Mouse (Mus musculus) liver, adult (tissue): ENCODE results near the gene Zfp568.

ENCODE experiments used
- GATA4 ChIP-seq: IDR thresholded peaks from 2 replicates; pipeline ENCODE4 v1.6.1; 2014; ENCODE audit warnings: mild to moderate bottlenecking, low read length; ENCODE audit not compliant: insufficient replicate concordance

The Zfp568 gene

DNA sequence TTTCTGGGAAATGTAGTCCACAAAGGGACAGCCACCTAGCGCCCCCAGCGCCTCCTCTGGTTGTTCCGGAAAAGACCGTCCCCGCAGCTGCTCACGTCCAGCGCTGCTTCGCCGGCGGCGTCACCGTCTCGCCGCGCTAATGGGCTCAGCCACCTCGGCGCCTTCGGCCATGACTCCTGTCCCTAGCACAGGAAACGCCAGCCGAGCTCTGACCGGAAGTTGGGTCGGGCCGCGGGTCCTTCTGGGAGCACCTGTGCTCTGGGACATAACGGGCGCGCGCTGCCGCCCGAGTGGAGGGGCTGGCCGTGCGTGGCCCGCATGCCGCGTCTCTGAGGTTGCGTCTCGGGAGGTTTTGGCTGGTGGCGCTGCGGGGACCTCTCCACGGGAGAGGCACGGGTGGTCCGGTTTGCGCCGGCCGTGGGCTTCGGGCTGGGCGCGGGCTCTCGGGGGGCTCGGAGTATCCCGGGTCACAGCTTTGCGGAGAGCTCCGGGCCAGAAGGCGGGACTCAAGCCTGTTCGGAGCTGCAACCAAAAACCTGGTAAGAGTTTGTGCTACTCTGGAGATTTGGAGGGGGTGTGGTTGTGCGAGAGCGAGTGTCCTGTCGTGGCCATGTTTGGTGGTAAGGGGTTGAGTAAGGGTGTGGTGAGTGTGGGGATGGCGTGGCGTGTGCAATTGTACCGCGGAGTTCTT, at the start of gene Zfp568:
Gene Zfp568 (plus strand): TSS at position 266 of the 691 bp plus-strand sequence.
- TF ChIP-seq GATA4 = no peak

DNA sequence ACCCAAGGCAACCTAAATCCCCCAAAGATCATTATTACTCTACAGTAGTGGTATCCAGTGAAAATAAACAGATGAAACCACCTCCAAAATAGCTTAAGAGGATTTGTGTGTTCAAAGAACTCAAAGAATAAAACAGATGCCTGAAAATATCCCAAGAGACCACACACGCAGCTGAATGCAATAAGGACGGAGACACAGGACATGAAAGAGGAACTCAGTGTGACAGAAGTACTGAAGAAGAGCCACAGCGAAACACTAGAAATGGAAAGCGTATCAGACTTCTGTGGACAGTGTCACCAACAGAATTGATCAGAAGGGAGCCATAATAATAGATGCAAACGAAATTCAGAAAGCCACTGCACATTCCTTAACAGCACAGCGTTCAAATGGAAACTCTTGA, 44.9 kb upstream of the Zfp568 start:
- no peak for TF ChIP-seq GATA4

DNA sequence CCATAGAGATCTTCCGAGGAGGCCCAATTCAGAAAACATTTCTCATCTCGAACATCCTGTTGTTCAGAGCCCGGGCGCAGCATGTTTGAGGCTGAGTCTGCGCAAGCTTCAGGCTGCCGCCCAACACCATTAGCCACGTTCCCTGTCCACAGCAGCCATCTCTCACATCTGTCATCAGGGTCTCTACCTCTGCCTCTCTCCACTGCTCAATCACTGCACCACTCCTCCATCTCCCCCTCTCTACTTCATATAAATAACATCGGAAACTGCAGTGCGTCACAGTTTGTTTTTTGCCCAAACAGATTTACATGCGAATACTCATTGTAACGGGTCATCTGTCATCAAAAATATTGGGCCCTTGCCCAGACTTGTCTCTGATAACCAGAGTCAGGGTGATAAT, 42.7 kb upstream of the Zfp568 start:
- 0 out of 2 replicates have a peak, but pooled peaks have one; percentile 2 for TF ChIP-seq GATA4

DNA sequence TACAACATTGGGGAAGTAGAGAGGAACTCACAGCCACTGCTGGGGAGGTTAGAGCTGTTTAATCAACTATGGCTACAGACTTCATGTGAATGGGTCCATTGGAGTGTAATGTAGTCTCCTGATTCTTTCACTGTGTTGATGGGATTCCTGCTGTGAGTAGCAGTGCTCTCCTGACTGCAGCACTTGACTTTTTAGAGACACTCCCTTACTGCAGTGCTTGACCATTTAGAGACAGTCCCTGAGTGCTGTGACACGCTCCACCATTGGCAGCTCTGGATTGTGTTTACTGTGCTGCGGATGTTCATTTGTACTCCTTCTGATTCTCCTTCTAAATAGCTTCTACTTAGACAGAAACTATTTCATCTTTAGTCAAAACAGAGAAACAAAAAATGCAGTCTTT, 41.0 kb upstream of the Zfp568 start:
- no peak for TF ChIP-seq GATA4

DNA sequence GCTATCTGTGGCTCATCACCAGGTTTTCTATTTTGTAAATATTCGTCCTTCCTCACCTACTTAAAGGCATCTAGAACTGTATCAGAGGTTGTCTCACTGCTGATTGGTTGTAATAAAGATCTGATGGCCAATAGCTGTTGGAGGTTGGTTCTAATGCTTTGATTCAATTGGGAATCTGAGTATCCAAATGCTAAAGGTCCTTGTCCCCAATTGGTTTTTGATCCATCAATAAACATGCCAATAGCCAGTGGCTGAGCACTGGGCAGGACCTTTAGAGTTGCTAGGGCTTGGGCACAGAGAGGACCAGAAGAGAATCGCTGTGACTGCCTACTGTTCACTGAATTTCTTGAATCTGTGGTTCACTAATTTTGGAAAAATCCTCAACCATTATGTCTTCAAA, 40.0 kb upstream of the Zfp568 start:
- no peak for TF ChIP-seq GATA4

DNA sequence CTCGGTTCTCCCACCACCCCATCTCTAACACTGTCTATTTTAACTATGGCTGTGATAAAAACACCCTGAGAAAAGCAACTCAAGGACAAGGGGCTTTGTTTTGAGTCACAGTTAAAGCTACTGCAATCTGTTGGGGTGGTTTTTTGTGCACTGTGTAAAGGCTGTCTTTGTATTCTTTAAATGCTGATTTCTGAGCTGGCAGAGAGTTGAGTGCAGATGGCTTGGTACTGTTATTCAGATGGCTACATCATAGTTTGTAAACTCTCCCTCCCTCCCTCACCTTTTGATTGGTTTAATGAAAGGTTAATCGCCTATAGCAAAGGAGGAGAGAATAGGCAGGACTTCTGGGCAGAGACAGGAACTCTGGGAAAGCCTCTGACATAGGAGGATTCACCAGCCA, 39.6 kb upstream of the Zfp568 start:
- no peak for TF ChIP-seq GATA4

DNA sequence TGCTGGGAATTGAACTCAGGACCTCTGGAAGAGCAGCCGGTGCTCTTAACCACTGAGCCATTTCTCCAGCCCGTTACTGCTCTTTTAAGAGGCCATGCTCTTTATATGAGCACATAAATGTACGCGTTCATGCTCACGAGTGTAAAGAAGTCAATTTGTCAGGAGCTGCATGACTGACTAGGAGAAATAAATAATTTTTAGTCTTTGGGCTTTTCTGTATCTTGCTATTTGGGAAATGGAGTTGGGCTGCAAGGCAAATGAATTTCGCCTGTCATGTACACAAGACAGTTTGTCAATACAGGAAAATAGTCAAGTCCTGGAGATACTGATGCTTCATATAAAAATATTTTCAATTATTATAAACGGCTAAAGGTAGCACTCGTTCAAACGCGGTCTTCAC, 30.7 kb upstream of the Zfp568 start:
- no peak for TF ChIP-seq GATA4

DNA sequence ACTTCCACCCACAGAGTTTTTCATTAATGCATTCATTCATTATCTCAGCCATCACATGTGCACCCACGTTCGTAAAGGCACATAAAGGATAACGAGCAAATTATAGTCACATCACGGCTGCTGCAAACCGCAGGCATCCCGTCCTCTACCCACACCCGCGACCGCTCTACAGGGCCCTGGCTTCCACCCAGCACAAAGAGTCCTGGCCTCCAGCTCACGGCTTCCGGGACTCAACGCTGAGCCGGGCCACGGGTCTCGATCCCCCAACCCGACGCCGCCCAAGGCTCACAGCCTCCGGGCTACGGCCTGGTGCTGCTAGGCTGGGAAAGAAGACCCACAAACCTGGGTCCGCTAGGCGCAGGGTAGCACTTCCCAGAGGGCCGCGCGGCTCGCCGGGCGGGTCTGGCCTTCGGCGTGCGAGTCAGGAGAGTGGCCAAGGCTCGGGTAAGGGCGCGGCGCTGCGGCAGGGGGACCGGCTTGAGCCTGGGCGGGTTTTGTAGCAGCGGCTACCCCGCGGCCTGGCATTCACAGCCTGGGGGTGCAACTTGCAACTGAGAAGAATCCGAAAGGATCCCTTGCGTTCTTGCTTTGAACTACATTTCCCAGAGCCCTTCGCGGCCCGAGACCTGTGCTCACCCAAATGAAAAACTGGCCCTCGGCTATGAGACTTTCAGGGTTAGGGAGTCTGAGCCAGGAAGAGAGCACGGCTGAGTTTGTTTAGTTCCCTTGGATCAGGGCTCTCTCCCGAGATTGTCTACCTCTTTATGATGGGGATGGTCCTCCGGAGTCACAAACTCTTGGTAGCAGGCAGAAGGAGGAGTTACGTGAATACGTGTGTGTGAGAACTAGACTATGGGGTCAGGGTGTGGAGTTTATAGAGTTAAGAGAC, 30.0 kb upstream of the Zfp568 start, which contains the start of gene Zfp74:
Gene Zfp74 (minus strand): TSS at position 577 of the 889 bp plus-strand sequence.
- no peak for TF ChIP-seq GATA4

DNA sequence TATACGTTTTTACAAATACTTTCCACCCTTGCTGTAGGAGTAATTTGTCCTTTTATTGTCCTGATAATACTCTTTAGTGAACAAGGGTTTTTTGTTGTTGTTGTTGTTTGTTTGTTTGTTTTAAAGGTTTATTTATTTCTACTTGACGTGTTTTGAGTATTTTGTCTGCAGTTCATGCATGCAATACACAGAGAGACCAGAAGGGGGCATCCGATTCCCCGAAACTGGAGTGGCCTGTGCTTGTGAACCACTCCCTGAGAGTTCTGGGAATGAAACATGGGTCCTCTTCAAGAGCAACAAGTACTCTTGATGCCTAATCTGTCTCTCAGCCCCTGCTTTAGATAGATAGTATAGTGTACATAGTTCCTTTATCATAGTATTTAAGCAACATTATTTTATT, 29.0 kb upstream of the Zfp568 start:
- no peak for TF ChIP-seq GATA4

DNA sequence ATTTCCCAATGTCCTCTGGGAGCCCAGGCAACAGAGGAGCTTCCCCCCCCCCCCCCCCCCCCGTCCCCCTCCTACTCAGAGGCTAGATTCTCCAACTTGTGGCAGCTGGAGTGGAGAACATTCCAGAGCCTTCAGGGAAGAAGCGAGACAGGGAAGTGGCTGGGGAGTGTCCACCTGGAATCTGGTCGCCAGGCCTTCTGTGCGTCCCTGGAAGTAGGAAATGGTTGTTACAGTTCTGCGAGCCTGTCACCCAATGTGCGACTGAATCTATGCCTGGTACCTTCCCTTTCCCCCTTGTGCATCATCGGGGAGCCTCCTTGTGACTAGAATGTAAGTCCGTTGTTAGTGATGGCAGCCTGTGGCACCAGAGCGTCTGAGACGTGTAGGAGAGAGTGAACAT, 27.5 kb upstream of the Zfp568 start:
- TF ChIP-seq GATA4 = no peak

DNA sequence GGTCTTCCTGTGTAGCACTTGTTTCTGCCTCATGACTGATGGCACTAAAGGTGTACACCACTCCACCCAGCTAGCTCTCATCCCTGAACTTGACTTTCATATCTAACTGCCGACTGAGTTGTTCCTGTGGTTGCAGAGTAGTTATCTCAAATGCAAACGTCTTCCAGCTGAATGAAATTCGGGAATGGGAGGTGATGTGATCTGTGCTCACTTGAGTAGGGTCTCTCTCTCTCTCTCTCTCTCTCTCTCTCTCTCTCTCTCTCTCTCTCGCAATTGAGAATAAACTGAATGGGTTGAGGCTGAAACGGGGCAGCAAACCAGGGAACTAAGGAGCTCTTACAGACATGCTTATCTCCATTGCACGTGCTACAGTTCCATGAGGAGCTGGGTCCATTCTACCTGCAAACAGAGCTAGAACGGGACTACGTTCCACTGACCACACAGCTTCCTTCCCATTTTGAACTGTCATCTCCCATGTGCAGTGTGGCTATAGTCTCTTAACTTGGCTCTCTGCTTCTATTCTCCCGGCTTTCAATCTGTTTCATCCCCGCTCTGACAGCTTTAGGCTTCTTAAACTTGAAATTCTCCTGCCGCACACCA, 25.5 kb upstream of the Zfp568 start:
- no peak for TF ChIP-seq GATA4

DNA sequence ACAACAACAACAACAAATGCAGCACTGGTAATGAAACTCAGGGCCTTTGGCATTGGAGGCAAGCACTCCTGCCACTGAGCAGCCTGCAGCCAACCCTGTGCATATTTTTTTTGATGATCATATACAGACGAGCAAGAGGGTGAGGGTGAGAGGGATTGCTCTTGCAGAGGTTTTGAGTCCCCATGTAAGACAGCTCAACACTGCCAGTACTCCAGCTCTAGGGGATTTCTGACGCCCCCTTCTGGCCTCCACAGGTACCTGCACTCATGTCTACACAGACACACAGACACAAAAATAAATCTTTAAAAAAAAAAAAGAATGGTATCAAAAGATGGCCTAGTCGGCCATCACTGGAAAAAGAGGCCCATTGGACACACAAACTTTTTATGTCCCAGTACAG, 24.8 kb upstream of the Zfp568 start:
- TF ChIP-seq GATA4 = no peak

DNA sequence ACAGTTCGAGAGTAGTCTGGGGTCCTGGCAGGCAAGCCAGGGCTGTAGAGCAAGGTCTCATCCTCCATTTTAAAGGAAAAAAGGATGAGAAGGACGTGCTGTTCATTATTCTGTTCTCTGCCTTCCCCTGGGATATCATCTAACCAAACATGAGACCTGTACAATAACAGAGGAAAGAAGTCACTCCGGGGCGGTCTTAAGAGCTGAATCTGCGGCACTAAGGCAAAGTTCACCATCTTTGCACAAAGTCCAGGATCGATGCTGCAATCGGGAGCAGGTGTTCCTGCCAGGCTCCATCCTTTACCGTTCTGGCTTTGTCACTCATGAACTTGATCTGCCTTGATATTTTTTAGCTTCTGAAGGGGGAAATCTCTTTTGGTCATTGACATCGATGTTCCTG, 13.1 kb upstream of the Zfp568 start:
- no peak for TF ChIP-seq GATA4

DNA sequence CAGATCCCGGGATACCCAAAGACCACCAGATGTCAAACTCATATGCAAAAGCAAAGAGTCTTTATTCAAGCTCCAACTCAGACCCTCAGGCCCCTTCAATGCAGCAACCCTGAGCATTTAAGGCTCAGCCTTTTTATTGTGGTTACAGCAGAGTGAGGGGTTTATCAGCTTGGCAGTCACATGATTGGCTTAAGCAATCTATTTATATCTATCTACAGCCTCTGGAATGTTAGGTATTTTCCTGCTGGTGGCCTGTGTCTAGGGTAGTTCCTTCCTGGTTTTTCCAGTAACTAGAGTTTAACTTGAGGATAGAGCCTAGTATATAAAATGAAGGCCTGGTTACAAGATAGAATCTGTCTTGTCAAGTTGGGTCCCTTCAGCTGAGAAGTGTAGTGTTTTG, 3.0 kb upstream of the Zfp568 start:
- TF ChIP-seq GATA4 = no peak

DNA sequence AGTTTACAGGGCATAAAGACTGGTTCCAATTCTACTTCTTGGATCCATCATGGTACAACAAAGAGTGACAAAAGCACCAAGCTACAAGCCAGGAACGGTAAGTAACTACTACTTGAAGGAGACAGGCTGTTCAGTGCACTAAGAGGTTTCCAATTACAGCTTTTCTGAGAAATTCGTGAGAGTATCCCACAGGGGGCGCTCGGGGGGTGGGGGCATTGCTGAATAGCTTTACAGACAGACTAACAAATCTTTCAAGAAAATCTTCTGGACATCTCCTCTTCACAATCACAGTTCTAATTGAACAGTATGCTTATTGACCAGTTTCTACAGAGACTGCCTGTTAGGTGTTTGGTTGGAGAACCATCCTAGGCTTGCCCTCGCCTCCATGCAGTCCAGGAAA, 2.3 kb upstream of the Zfp568 start:
- no peak for TF ChIP-seq GATA4

DNA sequence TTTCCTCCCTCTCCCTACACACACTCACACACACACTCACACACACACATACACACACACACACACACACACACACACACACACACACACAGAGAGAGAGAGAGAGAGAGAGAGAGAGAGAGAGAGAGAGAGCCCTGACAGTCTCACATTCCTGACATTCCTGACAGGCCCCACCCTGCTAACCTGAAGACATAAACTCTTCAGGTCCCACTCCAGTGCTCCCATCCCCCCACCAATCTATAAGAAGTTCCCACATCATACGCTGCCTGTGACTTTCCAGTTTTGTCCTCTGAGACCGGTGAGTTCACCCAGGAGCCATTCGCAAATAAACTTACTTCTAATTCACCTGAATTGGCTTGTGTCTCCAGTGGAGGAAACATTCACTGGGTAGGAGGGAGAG, 1.9 kb upstream of the Zfp568 start:
- no peak for TF ChIP-seq GATA4
